Mouse (Mus musculus): ENCODE data around the gene Actr10. TPM values are rescaled to one million over a fixed set of nuclear protein-coding genes. Genes with fewer than 3 reads are reported as not detected.

The Actr10 gene
- polyA plus RNA-seq, 1 experiment from 2014 or later = 228 TPM

DNA sequence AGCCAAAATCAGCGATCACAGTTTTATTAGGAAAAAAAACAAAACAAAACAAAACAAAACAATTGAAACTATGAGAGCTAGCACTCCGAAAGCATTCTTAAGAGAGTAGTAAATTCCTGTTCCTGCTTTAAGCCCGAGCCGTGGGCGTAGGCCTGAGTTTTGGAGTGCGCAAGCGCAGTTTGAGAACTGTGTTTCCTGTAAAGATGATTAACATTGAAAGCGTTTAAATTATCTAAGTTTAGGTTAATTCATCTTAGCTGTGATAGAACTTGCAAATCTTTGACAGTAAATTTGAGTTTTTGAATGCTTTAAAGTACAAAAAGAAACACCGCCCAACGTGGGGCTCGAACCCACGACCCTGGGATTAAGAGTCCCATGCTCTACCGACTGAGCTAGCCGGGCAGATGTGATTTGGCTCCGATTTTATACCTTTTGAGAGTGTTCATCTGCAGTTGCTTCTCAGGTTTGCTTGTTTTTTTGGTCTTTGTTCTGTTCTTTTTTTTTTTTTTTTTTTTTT lies 31.2 kb downstream of the Actr10 start:
- 1% methylated on average over 15 of the region's 15 CpGs for WGBS
- H3K36me3 ChIP-seq = peaks cover 4% of the 10 kb centered on the region
- peak; percentile 73 for ATAC-seq (ENCODE audit: low FRiP score)
- H3K27me3 ChIP-seq = no peaks in the 10 kb centered on the region
- peaks cover 6% of the 10 kb centered on the region; the same call in 1 of the 2 replicates for H3K4me1 ChIP-seq
- peak overlapping the region; percentile 49 for H3K4me3 ChIP-seq
- H3K9ac ChIP-seq = peak overlapping the region; percentile 58; the same call in 1 of the 2 replicates
- no peaks in the 10 kb centered on the region for H3K9me3 ChIP-seq (replicated peaks)
- peak overlapping the region; percentile 60 for H3K4me2 ChIP-seq (replicated peaks)
- H3K27ac ChIP-seq = peak overlapping the region; percentile 86

GRCm38 (mm10) chr12:70969485-70970184 lies 32.0 kb downstream of the Actr10 start:
- no peaks in the 10 kb centered on the region for H3K9me3 ChIP-seq (replicated peaks)
- peaks cover 6% of the 10 kb centered on the region; the same call in 1 of the 2 replicates for H3K4me1 ChIP-seq
- H3K27ac ChIP-seq = peak overlapping the region; percentile 48; the same call in 1 of the 2 replicates
- H3K4me2 ChIP-seq (replicated peaks) = peak overlapping the region; percentile 49
- H3K4me3 ChIP-seq = peak overlapping the region; percentile 26
- H3K27me3 ChIP-seq = no peaks in the 10 kb centered on the region
- no peaks in the 10 kb centered on the region for H3K36me3 ChIP-seq
- ATAC-seq (ENCODE audit: low FRiP score) = no peak
- no peak overlapping the region for H3K9ac ChIP-seq
- WGBS = 4% methylated on average over 17 of the region's 17 CpGs

DNA sequence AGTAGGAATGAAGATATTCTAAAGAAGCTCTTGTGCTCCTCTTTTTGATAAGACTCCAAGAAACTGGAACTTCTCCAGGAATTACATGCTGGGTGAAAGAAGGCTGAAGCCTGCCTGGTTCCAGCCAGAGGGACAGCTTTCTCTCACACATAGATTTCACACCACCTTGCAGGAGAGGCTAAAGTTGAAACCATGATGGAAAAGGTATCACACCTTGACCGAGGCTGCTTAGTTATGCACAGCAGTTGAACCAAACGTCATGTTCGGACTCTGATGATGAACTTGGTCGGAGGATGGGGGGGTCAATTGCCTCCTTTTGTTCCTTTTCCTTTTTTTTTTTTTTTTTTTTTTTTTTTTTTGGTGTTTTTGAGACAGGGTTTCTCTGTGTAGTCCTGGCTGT lies 36.2 kb downstream of the Actr10 start:
- Histone ChIP-seq H3K9me3 (replicated peaks) (no peaks in the 10 kb centered on the region), H3K9ac (no peak overlapping the region), H3K4me3 (no peak overlapping the region), H3K27ac (no peak overlapping the region), H3K4me2 (replicated peaks) (peak overlapping the region; percentile 43; the same call in 1 of the 2 replicates), H3K36me3 (no peaks in the 10 kb centered on the region), H3K4me1 (peaks cover 11% of the 10 kb centered on the region), H3K27me3 (no peaks in the 10 kb centered on the region)
- no peak for ATAC-seq (ENCODE audit: low FRiP score)
- WGBS = 91% methylated on average over 4 of the region's 4 CpGs

DNA sequence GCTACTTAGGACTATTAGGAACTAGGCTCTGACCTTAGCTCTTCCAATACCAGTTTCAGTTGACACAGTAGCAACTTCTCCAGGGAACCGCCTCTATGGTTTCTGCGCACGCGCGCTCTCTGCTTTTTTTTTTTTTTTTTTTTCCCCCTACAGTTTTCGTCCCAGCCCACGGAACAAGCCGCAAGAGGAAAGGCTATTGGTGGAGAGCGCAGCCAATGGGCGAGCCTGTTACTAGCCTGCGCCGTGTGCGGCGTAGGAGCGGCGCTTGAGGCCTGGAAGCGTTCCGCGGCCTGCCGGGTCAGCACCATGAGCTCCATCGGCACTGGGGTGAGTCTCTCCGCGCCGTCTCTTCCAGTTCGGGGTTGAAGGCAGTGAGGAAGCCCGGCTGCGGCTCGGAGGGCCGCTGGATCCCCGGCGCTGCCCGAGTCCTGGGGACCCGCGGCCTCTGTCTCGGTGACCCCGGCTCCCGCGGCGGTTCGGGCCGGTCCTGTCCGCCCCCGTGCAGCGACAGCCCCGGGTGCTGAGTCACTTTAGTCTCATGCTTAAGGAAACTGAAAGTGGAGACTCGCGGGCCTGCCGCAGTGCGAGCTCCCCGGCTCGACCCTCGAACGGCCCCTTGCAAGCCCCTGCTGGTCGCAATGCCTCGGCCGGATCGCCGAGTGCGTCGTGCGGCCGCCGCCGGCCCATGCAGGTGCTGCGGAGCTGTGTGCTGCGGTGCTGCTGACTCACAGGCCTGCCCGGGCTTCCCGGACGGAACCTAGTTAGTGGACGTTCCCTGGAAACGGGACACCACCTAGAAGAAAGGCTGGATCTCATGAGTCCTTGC lies 37.0 kb downstream of the Actr10 start, which contains the start of gene Psma3:
Gene Psma3, plus strand, starts transcription at position 181 of the 826 bp plus-strand sequence.
- peak; percentile 99 for ATAC-seq (ENCODE audit: low FRiP score)
- Histone ChIP-seq H3K9ac (peak within 1 kb of the TSS; percentile 93), H3K27ac (peak within 1 kb of the TSS; percentile 96), H3K36me3 (peaks cover 5% of the 10 kb centered on the region; the same call in 1 of the 2 replicates), H3K4me3 (peak within 1 kb of the TSS; percentile 84), H3K4me1 (peaks cover 11% of the 10 kb centered on the region), H3K9me3 (replicated peaks) (no peaks in the 10 kb centered on the region), H3K4me2 (replicated peaks) (peak within 1 kb of the TSS; percentile 67), H3K27me3 (no peaks in the 10 kb centered on the region)
- WGBS = under 1% methylated on average over 66 of the region's 71 CpGs

GRCm38 (mm10) chr12:70975406-70975805 lies 37.7 kb downstream of the Actr10 start:
- Histone ChIP-seq H3K27ac (peak overlapping the region; percentile 96), H3K9me3 (replicated peaks) (no peaks in the 10 kb centered on the region), H3K9ac (peak overlapping the region; percentile 93), H3K36me3 (peaks cover 11% of the 10 kb centered on the region; the same call in 1 of the 2 replicates), H3K27me3 (no peaks in the 10 kb centered on the region), H3K4me1 (peaks cover 11% of the 10 kb centered on the region), H3K4me3 (peak overlapping the region; percentile 84), H3K4me2 (replicated peaks) (peak overlapping the region; percentile 67)
- 24% methylated on average over 10 of the region's 10 CpGs for WGBS
- no peak for ATAC-seq (ENCODE audit: low FRiP score)

DNA sequence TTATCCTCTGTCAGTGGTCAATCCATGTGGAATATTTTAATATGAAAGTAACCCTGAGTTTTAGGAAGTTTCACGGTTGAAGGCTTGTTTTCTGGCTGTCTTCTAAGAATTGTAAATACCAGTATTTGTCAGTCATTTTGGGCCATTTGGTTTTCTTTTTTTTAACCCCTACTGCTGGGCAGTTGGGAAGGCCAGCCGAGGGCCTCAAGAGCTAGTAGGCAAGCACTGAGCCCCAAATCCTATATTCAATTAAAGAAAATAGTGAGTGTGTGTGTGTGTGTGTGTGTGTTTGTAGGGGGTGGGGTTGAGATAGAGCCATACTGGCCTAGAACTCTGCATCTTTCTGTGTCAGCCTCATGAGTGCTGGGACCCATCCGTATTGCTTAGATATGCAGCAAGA lies 38.2 kb downstream of the Actr10 start:
- no peak for ATAC-seq (ENCODE audit: low FRiP score)
- peak overlapping the region; percentile 67 for H3K4me2 ChIP-seq (replicated peaks)
- H3K9ac ChIP-seq = peak overlapping the region; percentile 93; the same call in 1 of the 2 replicates
- WGBS = 85% methylated on average over 3 of the region's 3 CpGs
- H3K4me1 ChIP-seq = peaks cover 11% of the 10 kb centered on the region
- H3K27ac ChIP-seq = no peak overlapping the region
- no peaks in the 10 kb centered on the region for H3K27me3 ChIP-seq
- H3K4me3 ChIP-seq = peak overlapping the region; percentile 84
- peaks cover 15% of the 10 kb centered on the region; the same call in 1 of the 2 replicates for H3K36me3 ChIP-seq
- no peaks in the 10 kb centered on the region for H3K9me3 ChIP-seq (replicated peaks)

DNA sequence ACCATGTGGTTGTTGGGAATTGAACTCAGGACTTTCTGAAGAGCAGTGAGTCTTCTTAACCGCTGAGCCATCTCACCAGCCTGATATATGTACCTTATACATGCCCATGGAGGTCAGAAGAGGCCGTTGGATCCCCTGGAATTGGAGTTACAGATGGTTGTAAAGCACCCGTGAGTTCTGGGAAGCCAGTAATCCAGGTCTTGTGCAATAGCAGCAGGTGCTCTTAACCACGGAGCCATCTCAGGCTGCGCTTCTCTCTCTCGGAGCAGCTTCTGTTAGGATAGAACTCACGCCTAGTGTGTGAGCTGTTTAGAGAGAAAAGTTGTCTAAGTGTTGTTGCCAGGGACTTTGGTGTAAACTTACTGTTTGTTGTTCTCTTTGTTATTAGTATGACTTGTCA lies 40.7 kb downstream of the Actr10 start:
- Histone ChIP-seq H3K36me3 (peaks cover 31% of the 10 kb centered on the region), H3K4me2 (replicated peaks) (no peak overlapping the region), H3K4me3 (no peak overlapping the region), H3K27me3 (no peaks in the 10 kb centered on the region), H3K9ac (no peak overlapping the region), H3K9me3 (replicated peaks) (no peaks in the 10 kb centered on the region), H3K4me1 (peaks cover 11% of the 10 kb centered on the region), H3K27ac (no peak overlapping the region)
- WGBS = 90% methylated on average over 7 of the region's 7 CpGs
- no peak for ATAC-seq (ENCODE audit: low FRiP score)

DNA sequence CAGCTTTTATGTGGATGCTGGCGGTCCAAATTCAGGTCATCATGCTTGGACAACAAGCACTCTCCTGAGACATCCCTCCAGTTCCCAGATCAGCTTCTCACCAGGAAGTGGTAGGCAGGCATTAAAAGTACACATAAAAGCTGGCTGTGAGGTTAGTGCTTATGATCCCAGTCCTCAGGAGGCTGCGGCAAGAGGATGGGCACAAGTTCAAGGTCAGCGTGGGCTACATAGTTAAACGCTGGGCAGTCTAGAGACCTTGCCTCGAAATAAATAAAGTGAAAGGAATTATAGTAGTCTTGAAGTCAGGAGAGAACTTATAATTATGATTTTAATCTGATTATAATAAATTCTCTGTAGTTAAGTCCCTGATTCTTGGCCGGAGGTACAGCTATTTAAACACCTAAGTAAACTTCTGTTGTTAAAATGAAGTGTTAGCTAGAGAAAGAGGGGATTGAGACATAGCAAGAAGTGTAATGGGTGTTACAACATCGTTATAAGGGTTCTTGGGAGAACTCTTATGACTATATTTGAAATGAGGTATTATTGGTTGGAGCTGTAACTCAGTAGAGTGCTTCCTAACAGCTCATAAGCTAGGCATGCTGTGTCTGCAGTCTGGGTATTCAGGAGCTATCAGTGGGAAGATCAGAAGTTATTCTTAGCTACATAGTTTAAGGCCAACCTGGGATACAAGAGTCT lies 47.3 kb downstream of the Actr10 start:
- no peak overlapping the region for H3K4me3 ChIP-seq
- no peaks in the 10 kb centered on the region for H3K9me3 ChIP-seq (replicated peaks)
- no peak for ATAC-seq (ENCODE audit: low FRiP score)
- peaks cover 75% of the 10 kb centered on the region for H3K36me3 ChIP-seq
- H3K4me1 ChIP-seq = no peaks in the 10 kb centered on the region
- H3K4me2 ChIP-seq (replicated peaks) = no peak overlapping the region
- H3K9ac ChIP-seq = no peak overlapping the region
- H3K27me3 ChIP-seq = no peaks in the 10 kb centered on the region
- 96% methylated on average over 7 of the region's 7 CpGs for WGBS
- H3K27ac ChIP-seq = no peak overlapping the region

GRCm38 (mm10) chr12:70997225-70997624 lies 59.6 kb downstream of the Actr10 start:
- 88% methylated on average over 5 of the region's 5 CpGs for WGBS
- peaks cover 40% of the 10 kb centered on the region for H3K36me3 ChIP-seq

GRCm38 (mm10) chr12:70999423-70999903 lies 61.8 kb downstream of the Actr10 start:
- H3K4me2 ChIP-seq (replicated peaks) = no peak overlapping the region
- WGBS = 73% methylated on average over 5 of the region's 5 CpGs
- no peaks in the 10 kb centered on the region for H3K9me3 ChIP-seq (replicated peaks)
- no peaks in the 10 kb centered on the region for H3K4me1 ChIP-seq
- H3K4me3 ChIP-seq = no peak overlapping the region
- no peak overlapping the region for H3K9ac ChIP-seq
- ATAC-seq (ENCODE audit: low FRiP score) = no peak
- H3K36me3 ChIP-seq = peaks cover 30% of the 10 kb centered on the region
- H3K27ac ChIP-seq = no peak overlapping the region
- no peaks in the 10 kb centered on the region for H3K27me3 ChIP-seq

More at GRCm38 (mm10) chr12:70997225-70997624, 59.6 kb downstream of the Actr10 start:
- no peak overlapping the region for H3K9ac ChIP-seq
- no peak overlapping the region for H3K4me3 ChIP-seq
- H3K9me3 ChIP-seq (replicated peaks) = no peaks in the 10 kb centered on the region
- no peaks in the 10 kb centered on the region for H3K27me3 ChIP-seq
- no peak for ATAC-seq (ENCODE audit: low FRiP score)
- H3K4me2 ChIP-seq (replicated peaks) = no peak overlapping the region
- no peaks in the 10 kb centered on the region for H3K4me1 ChIP-seq
- no peak overlapping the region for H3K27ac ChIP-seq

DNA sequence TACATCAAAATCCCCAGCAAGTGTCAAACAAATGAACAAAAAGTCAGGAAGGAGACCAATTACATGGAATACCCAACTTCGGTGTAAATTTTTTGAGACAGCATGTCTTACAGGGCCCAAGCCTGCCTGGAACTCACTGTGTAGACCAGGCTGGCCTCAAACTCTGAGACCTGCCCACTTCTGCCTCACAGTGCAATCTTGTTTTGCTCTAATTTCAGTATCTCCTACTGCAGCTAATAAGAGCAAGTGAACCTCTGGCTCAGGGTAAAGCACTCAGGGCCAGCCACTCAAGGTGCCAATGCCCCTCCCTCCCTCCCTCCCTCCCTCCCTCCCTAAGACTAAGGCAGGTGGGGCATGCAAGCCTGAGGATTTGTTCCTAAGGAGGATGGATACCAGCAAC lies 62.7 kb downstream of the Actr10 start:
- ATAC-seq (ENCODE audit: low FRiP score) = no peak
- Histone ChIP-seq H3K4me1 (no peaks in the 10 kb centered on the region), H3K27ac (no peak overlapping the region), H3K27me3 (no peaks in the 10 kb centered on the region), H3K36me3 (peaks cover 34% of the 10 kb centered on the region), H3K4me2 (replicated peaks) (no peak overlapping the region), H3K9ac (no peak overlapping the region), H3K9me3 (replicated peaks) (no peaks in the 10 kb centered on the region), H3K4me3 (no peak overlapping the region)
- WGBS = 89% methylated on average over 1 of the region's 1 CpGs
